Mouse (Mus musculus) forebrain, embryonic 16.5 days (tissue): Measurements from ENCODE around the gene Gatad2a. TPM values are rescaled to one million over a fixed set of nuclear protein-coding genes. Genes with fewer than 3 reads are reported as not detected.

Source experiments
- ATAC-seq: fragments of 200-750 bp; cut with Nextera tagmentation; 2 replicates; pipeline ENCODE4 v1.8.0; 2017; ENCODE audit warnings: mild to moderate bottlenecking, moderate library complexity
- H3K27ac ChIP-seq: fragments of 300-500 bp; sonication (generic); 2 replicates; pipeline ENCODE4 v1.5.1; 2014; ENCODE audit warnings: low read length, control low read depth
- H3K27me3 ChIP-seq: fragments of 300-500 bp; sonication (generic); replicated peaks from 2 replicates; pipeline ENCODE4 v1.6.1; 2014; ENCODE audit warnings: low read length; ENCODE audit not compliant: control insufficient read depth, insufficient read depth
- H3K36me3 ChIP-seq: fragments of 300-500 bp; sonication (generic); 2 replicates; pipeline ENCODE4 v1.6.1; 2014; ENCODE audit not compliant: control insufficient read depth, insufficient read depth
- H3K4me1 ChIP-seq: fragments of 300-500 bp; sonication (generic); replicated peaks from 2 replicates; pipeline ENCODE4 v1.6.1; 2014; ENCODE audit warnings: low read length; ENCODE audit not compliant: control insufficient read depth, insufficient read depth
- H3K4me2 ChIP-seq: fragments of 300-500 bp; sonication (generic); 2 replicates; pipeline ENCODE4 v1.6.1; 2014; ENCODE audit warnings: mild to moderate bottlenecking, low read length, control low read depth
- H3K4me3 ChIP-seq: fragments of 300-500 bp; sonication (generic); replicated peaks from 2 replicates; pipeline ENCODE4 v1.5.1; 2014; ENCODE audit warnings: mild to moderate bottlenecking, low read length, control low read depth
- H3K9ac ChIP-seq: fragments of 300-500 bp; sonication (generic); replicated peaks from 2 replicates; pipeline ENCODE4 v1.6.1; 2014; ENCODE audit warnings: low read depth, low read length, control low read depth
- H3K9me3 ChIP-seq: fragments of 300-500 bp; sonication (generic); 2 replicates; pipeline ENCODE4 v1.6.1; 2016; ENCODE audit warnings: low read length; ENCODE audit not compliant: control insufficient read depth
- WGBS: fragments of 180-500 bp; shearing (Covaris S2); extraction: QIAGEN DNeasy Blood & Tissue Kit; methylation state at CpG from one replicate; pipeline ENCODE4 v1.1.7; 2014; 5-methylcytosine and 5-hydroxymethylcytosine counted together
- polyA plus RNA-seq: library from polyadenylated mRNA; unstranded; fragments of >200 nt; fragmentation: Nextera tagmentation; extraction: Ambion mirVana; gene quantifications from 2 replicates; pipeline ENCODE4 v1.2.1, GENCODE M21; 2015

Gatad2a gene
- polyA plus RNA-seq, 1 experiment from 2014 or later = 22.6 TPM

DNA sequence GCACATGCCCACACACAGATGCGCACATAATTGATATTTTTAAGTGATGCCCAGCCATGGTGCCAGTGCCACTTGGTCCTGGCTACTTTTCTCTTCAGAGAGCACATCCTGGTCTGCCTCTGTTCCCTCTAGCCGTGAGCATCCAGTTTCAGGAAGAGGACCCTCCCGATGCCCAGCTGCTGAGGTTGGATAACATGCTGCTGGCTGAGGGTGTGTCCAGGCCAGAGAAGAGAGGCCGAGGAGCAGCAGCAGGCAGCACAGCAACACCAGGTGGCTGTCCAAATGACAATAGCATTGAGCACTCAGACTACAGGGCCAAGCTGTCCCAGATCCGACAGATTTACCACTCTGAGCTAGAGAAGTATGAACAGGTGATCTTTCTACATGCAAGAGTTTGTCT is 132.0 kb downstream of the Gatad2a start:
- H3K27me3 ChIP-seq = no peaks in the 10 kb centered on the region
- no peaks in the 10 kb centered on the region for H3K9me3 ChIP-seq
- WGBS = 83% methylated on average over 5 of the region's 5 CpGs
- H3K4me2 ChIP-seq = no peak overlapping the region
- peaks cover under 1% of the 10 kb centered on the region; the same call in 1 of the 2 replicates for H3K36me3 ChIP-seq
- no peak for ATAC-seq
- no peak overlapping the region for H3K4me3 ChIP-seq
- no peak overlapping the region for H3K27ac ChIP-seq
- H3K4me1 ChIP-seq = no peaks in the 10 kb centered on the region
- H3K9ac ChIP-seq = no peak overlapping the region

- Histone ChIP-seq H3K4me2 (no peak overlapping the region), H3K4me3 (no peak overlapping the region), H3K27me3 (no peaks in the 10 kb centered on the region), H3K27ac (no peak overlapping the region), H3K9me3 (no peaks in the 10 kb centered on the region), H3K9ac (no peak overlapping the region), H3K36me3 (peaks cover 2% of the 10 kb centered on the region; the same call in 1 of the 2 replicates), H3K4me1 (no peaks in the 10 kb centered on the region)
- no peak for ATAC-seq
- 87% methylated on average over 5 of the region's 5 CpGs for WGBS
Observed at GRCm38 (mm10) chr8:69863387-69864020, 132.7 kb downstream of the Gatad2a start.

GRCm38 (mm10) chr8:69861251-69861650 is 134.9 kb downstream of the Gatad2a start:
- no peak overlapping the region for H3K9ac ChIP-seq
- no peaks in the 10 kb centered on the region for H3K4me1 ChIP-seq
- peaks cover 2% of the 10 kb centered on the region; the same call in 1 of the 2 replicates for H3K36me3 ChIP-seq
- H3K9me3 ChIP-seq = no peaks in the 10 kb centered on the region
- H3K27me3 ChIP-seq = no peaks in the 10 kb centered on the region
- H3K27ac ChIP-seq = no peak overlapping the region
- 70% methylated on average over 2 of the region's 2 CpGs for WGBS
- ATAC-seq = no peak
- no peak overlapping the region for H3K4me2 ChIP-seq
- H3K4me3 ChIP-seq = no peak overlapping the region

- Histone ChIP-seq H3K36me3 (peaks cover 2% of the 10 kb centered on the region; the same call in 1 of the 2 replicates), H3K4me3 (no peak overlapping the region), H3K27me3 (no peaks in the 10 kb centered on the region), H3K9me3 (no peaks in the 10 kb centered on the region), H3K27ac (no peak overlapping the region), H3K4me2 (no peak overlapping the region), H3K4me1 (no peaks in the 10 kb centered on the region), H3K9ac (no peak overlapping the region)
- 59% methylated on average over 4 of the region's 4 CpGs for WGBS
- no peak for ATAC-seq
Observed at GRCm38 (mm10) chr8:69860807-69861206, 135.4 kb downstream of the Gatad2a start.

Other genes with a start within 250 kb of the Gatad2a start
- 9.6 and 10.0 TPM in 2 replicates for gene Zfp963, start 246.4 kb downstream of the Gatad2a start, polyA plus RNA-seq
- 0.35 and 0.97 TPM in 2 replicates for gene Gm20422, start 221.5 kb downstream of the Gatad2a start, polyA plus RNA-seq
- 57.1 and 58.0 TPM in 2 replicates for gene Atp13a1, start 205.2 kb downstream of the Gatad2a start, polyA plus RNA-seq
- gene Zfp866, start 205.2 kb downstream of the Gatad2a start, polyA plus RNA-seq = 48.5 and 51.0 TPM in 2 replicates
- 40.0 and 51.7 TPM in 2 replicates for gene Gmip, start 187.7 kb downstream of the Gatad2a start, polyA plus RNA-seq
- 0.73 and 0.84 TPM in 2 replicates for gene Lpar2, start 174.0 kb downstream of the Gatad2a start, polyA plus RNA-seq
- gene Pbx4, start 163.9 kb downstream of the Gatad2a start, polyA plus RNA-seq = 47.2 and 48.0 TPM in 2 replicates
- gene Cilp2, start 108.7 kb downstream of the Gatad2a start, polyA plus RNA-seq = 4.9 and 5.0 TPM in 2 replicates
- 2.7 and 2.8 TPM in 2 replicates for gene Tssk6, start 94.2 kb downstream of the Gatad2a start, polyA plus RNA-seq
- 144 and 145 TPM in 2 replicates for gene Ndufa13, start 93.8 kb downstream of the Gatad2a start, polyA plus RNA-seq
- 6.7 and 10.1 TPM in 2 replicates for gene Yjefn3, start 93.7 kb downstream of the Gatad2a start, polyA plus RNA-seq
- 85.6 and 93.5 TPM in 2 replicates for gene Mau2, start 46.4 kb upstream of the Gatad2a start, polyA plus RNA-seq
- gene Sugp1, start 46.4 kb upstream of the Gatad2a start, polyA plus RNA-seq = 59.2 and 67.5 TPM in 2 replicates
- gene Tm6sf2, start 76.5 kb upstream of the Gatad2a start, polyA plus RNA-seq = 1.0 and 1.2 TPM in 2 replicates
- 0.25 and 0.63 TPM in 2 replicates for gene Hapln4, start 87.1 kb upstream of the Gatad2a start, polyA plus RNA-seq
- 145 and 166 TPM in 2 replicates for gene Ncan, start 124.5 kb upstream of the Gatad2a start, polyA plus RNA-seq
- 44.0 and 44.8 TPM in 2 replicates for gene Nr2c2ap, start 134.9 kb upstream of the Gatad2a start, polyA plus RNA-seq
- gene Rfxank, start 142.8 kb upstream of the Gatad2a start, polyA plus RNA-seq = 10.5 and 14.4 TPM in 2 replicates
- gene Borcs8, start 143.1 kb upstream of the Gatad2a start, polyA plus RNA-seq = 48.1 and 60.0 TPM in 2 replicates
- 0.34 and 0.81 TPM in 2 replicates for gene Mef2b, start 143.3 kb upstream of the Gatad2a start, polyA plus RNA-seq
- 58.4 and 67.7 TPM in 2 replicates for gene Tmem161a, start 176.0 kb upstream of the Gatad2a start, polyA plus RNA-seq
- 4.0 and 7.2 TPM in 2 replicates for gene Slc25a42, start 215.9 kb upstream of the Gatad2a start, polyA plus RNA-seq
- gene Sugp2, start 237.8 kb upstream of the Gatad2a start, polyA plus RNA-seq = 87.6 and 104 TPM in 2 replicates
- gene Armc6, start 238.1 kb upstream of the Gatad2a start, polyA plus RNA-seq = 101 and 109 TPM in 2 replicates